Mouse (Mus musculus): ENCODE measurements at regions not wholly inside any gene's neighbourhood (a gene's known extent, or its start where the extent isn't known, plus 50 kb on each side); places are given as distances from the start of the nearest gene placed in this dataset.

GRCm38 (mm10) chr7:136797780-136798435, 96.5 kb upstream of the Mgmt start:
- no peaks in the 10 kb centered on the region; the same call in 1 of the 2 replicates for H3K27me3 ChIP-seq (ENCODE audit: control insufficient read depth, insufficient read depth, low read length)
- H3K4me1 ChIP-seq (ENCODE audit: control insufficient read depth, insufficient read depth, low read length) = no peaks in the 10 kb centered on the region
- no peak overlapping the region for H3K4me3 ChIP-seq
- no peaks in the 10 kb centered on the region for H3K79me2 ChIP-seq (replicated peaks; ENCODE audit: control insufficient read depth, insufficient read depth, low read length)
- WGBS = 77% methylated on average over 11 of the region's 11 CpGs
- no peak overlapping the region for H3K27ac ChIP-seq
- no peak overlapping the region for H3K9ac ChIP-seq (ENCODE audit: low read depth, low read length)
- no peak for TF ChIP-seq POLR2A (IDR thresholded peaks at IDR 0.05; ENCODE audit: insufficient read depth, low read depth, low read length)
- TF ChIP-seq CTCF (IDR thresholded peaks at IDR 0.05) = no peak
- TF ChIP-seq EP300 (IDR thresholded peaks at IDR 0.05; ENCODE audit: insufficient read depth, low read depth, low read length) = no peak
- no peak for DNase-seq
- intact Hi-C loops (cut with DNase I) = no loop called here
- H3K36me3 ChIP-seq (ENCODE audit: control insufficient read depth, insufficient read depth, low read length) = no peaks in the 10 kb centered on the region

GRCm38 (mm10) chr7:136798605-136799004, 95.8 kb upstream of the Mgmt start:
- Histone ChIP-seq H3K4me3 (no peak overlapping the region), H3K4me1 (ENCODE audit: control insufficient read depth, insufficient read depth, low read length) (no peaks in the 10 kb centered on the region), H3K36me3 (ENCODE audit: control insufficient read depth, insufficient read depth, low read length) (no peaks in the 10 kb centered on the region), H3K9ac (ENCODE audit: low read depth, low read length) (no peak overlapping the region), H3K27me3 (ENCODE audit: control insufficient read depth, insufficient read depth, low read length) (no peaks in the 10 kb centered on the region; the same call in 1 of the 2 replicates), H3K27ac (no peak overlapping the region), H3K79me2 (replicated peaks; ENCODE audit: control insufficient read depth, insufficient read depth, low read length) (no peaks in the 10 kb centered on the region)
- TF ChIP-seq EP300 (IDR thresholded peaks at IDR 0.05; ENCODE audit: insufficient read depth, low read depth, low read length) = no peak
- no peak for TF ChIP-seq CTCF (IDR thresholded peaks at IDR 0.05)
- no peak for TF ChIP-seq POLR2A (IDR thresholded peaks at IDR 0.05; ENCODE audit: insufficient read depth, low read depth, low read length)
- 67% methylated on average over 3 of the region's 3 CpGs for WGBS
- DNase-seq = no peak
- intact Hi-C loops (cut with DNase I) = no loop called here

- Histone ChIP-seq H3K79me2 (replicated peaks; ENCODE audit: control insufficient read depth, insufficient read depth, low read length) (no peaks in the 10 kb centered on the region), H3K36me3 (ENCODE audit: control insufficient read depth, insufficient read depth, low read length) (no peaks in the 10 kb centered on the region), H3K27me3 (ENCODE audit: control insufficient read depth, insufficient read depth, low read length) (no peaks in the 10 kb centered on the region), H3K4me3 (no peak overlapping the region), H3K4me1 (ENCODE audit: control insufficient read depth, insufficient read depth, low read length) (no peaks in the 10 kb centered on the region), H3K9ac (ENCODE audit: low read depth, low read length) (no peak overlapping the region), H3K27ac (no peak overlapping the region)
- intact Hi-C loops (cut with DNase I) = no loop called here
- WGBS = 95% methylated on average over 6 of the region's 6 CpGs
- no peak for DNase-seq
- TF ChIP-seq POLR2A (IDR thresholded peaks at IDR 0.05; ENCODE audit: insufficient read depth, low read depth, low read length) (no peak), CTCF (IDR thresholded peaks at IDR 0.05) (no peak), EP300 (IDR thresholded peaks at IDR 0.05; ENCODE audit: insufficient read depth, low read depth, low read length) (no peak)
These were observed 87.3 kb upstream of the Mgmt start for GRCm38 (mm10) chr7:136807101-136807500.

GRCm38 (mm10) chr7:136807968-136808367, 86.4 kb upstream of the Mgmt start:
- intact Hi-C loops (cut with DNase I) = no loop called here
- Histone ChIP-seq H3K9ac (ENCODE audit: low read depth, low read length) (no peak overlapping the region), H3K4me1 (ENCODE audit: control insufficient read depth, insufficient read depth, low read length) (no peaks in the 10 kb centered on the region), H3K27me3 (ENCODE audit: control insufficient read depth, insufficient read depth, low read length) (no peaks in the 10 kb centered on the region), H3K36me3 (ENCODE audit: control insufficient read depth, insufficient read depth, low read length) (no peaks in the 10 kb centered on the region), H3K27ac (no peak overlapping the region), H3K4me3 (no peak overlapping the region), H3K79me2 (replicated peaks; ENCODE audit: control insufficient read depth, insufficient read depth, low read length) (no peaks in the 10 kb centered on the region)
- no peak for DNase-seq
- no peak for TF ChIP-seq POLR2A (IDR thresholded peaks at IDR 0.05; ENCODE audit: insufficient read depth, low read depth, low read length)
- TF ChIP-seq CTCF (IDR thresholded peaks at IDR 0.05) = peak; percentile 57
- TF ChIP-seq EP300 (IDR thresholded peaks at IDR 0.05; ENCODE audit: insufficient read depth, low read depth, low read length) = no peak

- H3K4me1 ChIP-seq (ENCODE audit: control insufficient read depth, insufficient read depth, low read length) = no peaks in the 10 kb centered on the region
- no peaks in the 10 kb centered on the region for H3K27me3 ChIP-seq (ENCODE audit: control insufficient read depth, insufficient read depth, low read length)
- no peak for TF ChIP-seq EP300 (IDR thresholded peaks at IDR 0.05; ENCODE audit: insufficient read depth, low read depth, low read length)
- no peak for TF ChIP-seq POLR2A (IDR thresholded peaks at IDR 0.05; ENCODE audit: insufficient read depth, low read depth, low read length)
- TF ChIP-seq CTCF (IDR thresholded peaks at IDR 0.05) = no peak
- intact Hi-C loops (cut with DNase I) = no loop called here
- WGBS = 35% methylated on average over 8 of the region's 8 CpGs
- H3K9ac ChIP-seq (ENCODE audit: low read depth, low read length) = no peak overlapping the region
- H3K36me3 ChIP-seq (ENCODE audit: control insufficient read depth, insufficient read depth, low read length) = no peaks in the 10 kb centered on the region
- no peaks in the 10 kb centered on the region for H3K79me2 ChIP-seq (replicated peaks; ENCODE audit: control insufficient read depth, insufficient read depth, low read length)
- DNase-seq = peak; percentile 30 to 40
- no peak overlapping the region for H3K4me3 ChIP-seq
- H3K27ac ChIP-seq = no peak overlapping the region
These were observed 84.8 kb upstream of the Mgmt start for GRCm38 (mm10) chr7:136809576-136809975.

- no peak for DNase-seq
- intact Hi-C loops (cut with DNase I) = no loop called here
- H3K27ac ChIP-seq = no peak overlapping the region
- no peak overlapping the region for H3K9ac ChIP-seq (ENCODE audit: low read depth, low read length)
- H3K36me3 ChIP-seq (ENCODE audit: control insufficient read depth, insufficient read depth, low read length) = no peaks in the 10 kb centered on the region
- no peaks in the 10 kb centered on the region for H3K27me3 ChIP-seq (ENCODE audit: control insufficient read depth, insufficient read depth, low read length)
- TF ChIP-seq POLR2A (IDR thresholded peaks at IDR 0.05; ENCODE audit: insufficient read depth, low read depth, low read length) = no peak
- no peak for TF ChIP-seq EP300 (IDR thresholded peaks at IDR 0.05; ENCODE audit: insufficient read depth, low read depth, low read length)
- H3K4me1 ChIP-seq (ENCODE audit: control insufficient read depth, insufficient read depth, low read length) = no peaks in the 10 kb centered on the region
- H3K79me2 ChIP-seq (replicated peaks; ENCODE audit: control insufficient read depth, insufficient read depth, low read length) = no peaks in the 10 kb centered on the region
- 81% methylated on average over 9 of the region's 9 CpGs for WGBS
- H3K4me3 ChIP-seq = no peak overlapping the region
These were observed 80.6 kb upstream of the Mgmt start for GRCm38 (mm10) chr7:136813691-136814325.
